ENCODE assay signal across 15 mouse cellular contexts in genomic region chr14:78060609-78060951, GRCm38 (mm10). TPM values are rescaled to one million over a fixed set of nuclear protein-coding genes. Genes with fewer than 3 reads are reported as not detected.
A peak's percentile ranks its signal among the peaks of the same experiment; 100 is the strongest.
DNase-seq lines count a peak whose midpoint lies in the region; ATAC-seq lines count a peak whose summit lies in the region.
"Had no signal": no experiment of that assay in that cellular context is flagged by ENCODE, and none has a peak within 500 bp of the region (broad histone marks: within the 10 kb centered on the region; RNA-seq: fewer than 3 reads in every experiment).

No protein-coding gene starts in this region.

- H3K9ac ChIP-seq in hindbrain, embryonic 11.5 days (ENCODE audit: low read depth, low read length), result no peak overlapping the region
- H3K9ac ChIP-seq in limb, embryonic 13.5 days, result no peak overlapping the region
- H3K9ac ChIP-seq: heart, embryonic 15.5 days had no signal

- H3K27ac ChIP-seq in hindbrain, embryonic 11.5 days (ENCODE audit: low read depth, low read length), result peak overlapping the region; percentile 54
- no peak overlapping the region for H3K27ac ChIP-seq in hindbrain, embryonic 10.5 days
- no peak overlapping the region for H3K27ac ChIP-seq in limb, embryonic 13.5 days
- H3K27ac ChIP-seq: heart, embryonic 15.5 days; layer of hippocampus, adult 2 months had no signal

- H3K4me3 ChIP-seq in hindbrain, embryonic 11.5 days (ENCODE audit: low read depth, low read length), result no peak overlapping the region
- no peak overlapping the region for H3K4me3 ChIP-seq in hindbrain, embryonic 10.5 days
- H3K4me3 ChIP-seq in limb, embryonic 13.5 days, result no peak overlapping the region
- H3K4me3 ChIP-seq: heart, embryonic 15.5 days; layer of hippocampus, adult 2 months had no signal

- H3K4me2 ChIP-seq in hindbrain, embryonic 11.5 days (replicated peaks; ENCODE audit: low read depth, low read length), result no peak overlapping the region
- peak overlapping the region; percentile 49 for H3K4me2 ChIP-seq in limb, embryonic 13.5 days (replicated peaks)
- H3K4me2 ChIP-seq: heart, embryonic 15.5 days had no signal

- H3K36me3 ChIP-seq in hindbrain, embryonic 11.5 days (ENCODE audit: control insufficient read depth, insufficient read depth, low read length), result no peaks in the 10 kb centered on the region
- no peaks in the 10 kb centered on the region for H3K36me3 ChIP-seq in hindbrain, embryonic 10.5 days
- H3K36me3 ChIP-seq in limb, embryonic 13.5 days, result no peaks in the 10 kb centered on the region
- H3K36me3 ChIP-seq: heart, embryonic 15.5 days had no signal

- peak; percentile 14 for DNase-seq in hindbrain, embryonic 11.5 days (ENCODE audit: low spot score)
- DNase-seq in hindbrain, embryonic 10.5 days (ENCODE audit: low spot score), result no peak
- peak; percentile 32 for DNase-seq in MN1 (ENCODE audit: low spot score)
- DNase-seq in forelimb bud, embryonic 11.5 days (ENCODE audit: low read depth, low spot score), result peak; percentile 52
- no peak for DNase-seq in urinary bladder, postnatal 10 days (ENCODE audit: low spot score)
- DNase-seq in lung, postnatal 36 days, result no peak
- DNase-seq in lung, postnatal 25 days (ENCODE audit: low spot score), result no peak
- DNase-seq: cerebellum, adult 11 months; gastrocnemius, postnatal 36 days; right cerebral cortex, postnatal 14 days had no signal

- 71% methylated on average over 6 of the region's 6 CpGs for WGBS in hindbrain, embryonic 11.5 days
- 81% methylated on average over 6 of the region's 6 CpGs for WGBS in hindbrain, embryonic 10.5 days
- 52% methylated on average over 6 of the region's 6 CpGs for WGBS in limb, embryonic 13.5 days

- H3K9me3 ChIP-seq in hindbrain, embryonic 11.5 days (ENCODE audit: control insufficient read depth, low read length), result no peaks in the 10 kb centered on the region
- H3K9me3 ChIP-seq in hindbrain, embryonic 10.5 days, result no peaks in the 10 kb centered on the region
- H3K9me3 ChIP-seq in limb, embryonic 13.5 days, result no peaks in the 10 kb centered on the region
- H3K9me3 ChIP-seq: heart, embryonic 15.5 days had no signal

- ATAC-seq in hindbrain, embryonic 11.5 days (ENCODE audit: low FRiP score), result peak; percentile 35; the same call in 1 of the 2 replicates
- ATAC-seq in limb, embryonic 13.5 days (ENCODE audit: low FRiP score, low read depth), result no peak

- H3K4me1 ChIP-seq in hindbrain, embryonic 11.5 days (replicated peaks; ENCODE audit: control insufficient read depth, insufficient read depth, low read length), result no peaks in the 10 kb centered on the region
- no peaks in the 10 kb centered on the region for H3K4me1 ChIP-seq in hindbrain, embryonic 10.5 days (replicated peaks)
- peaks cover 12% of the 10 kb centered on the region for H3K4me1 ChIP-seq in limb, embryonic 13.5 days
- H3K4me1 ChIP-seq: heart, embryonic 15.5 days had no signal

- no peaks in the 10 kb centered on the region for H3K27me3 ChIP-seq in hindbrain, embryonic 11.5 days (ENCODE audit: control insufficient read depth, insufficient read depth, low read length)
- no peaks in the 10 kb centered on the region for H3K27me3 ChIP-seq in hindbrain, embryonic 10.5 days (ENCODE audit: insufficient read depth, poor library complexity, severe bottlenecking)
- no peaks in the 10 kb centered on the region for H3K27me3 ChIP-seq in limb, embryonic 13.5 days
- H3K27me3 ChIP-seq: heart, embryonic 15.5 days had no signal

RNA-seq across cellular contexts. Expression of gene Fam216b, which starts 28.2 kb away (rescaled TPM):
- not detected in 2 replicates for polyA plus RNA-seq in hindbrain, embryonic 11.5 days (2014; fragmentation: Nextera tagmentation; extraction: Ambion mirVana)
- polyA plus RNA-seq in hindbrain, embryonic 10.5 days (2016; fragmentation: Nextera tagmentation; extraction: Ambion mirVana), result not detected in 2 replicates
- not detected in 2 replicates for polyA plus RNA-seq in limb, embryonic 13.5 days (2015; fragmentation: Nextera tagmentation; extraction: Ambion mirVana)
- polyA plus RNA-seq: intestine, embryonic 14.5 days; liver, embryonic 16.5 days had no signal

Comparison
In these comparisons a context has a peak if more than half of its experiments do, and no peak if none do; other contexts are left out.
1. DNase-seq: peak in hindbrain, embryonic 11.5 days (single experiment), MN1 (single experiment) and forelimb bud, embryonic 11.5 days (single experiment); none in hindbrain, embryonic 10.5 days (single experiment), urinary bladder, postnatal 10 days (single experiment), lung, postnatal 36 days (single experiment) and lung, postnatal 25 days (single experiment).